Mouse (Mus musculus): ENCODE measurements around the gene Jazf1.

Gene Jazf1

DNA sequence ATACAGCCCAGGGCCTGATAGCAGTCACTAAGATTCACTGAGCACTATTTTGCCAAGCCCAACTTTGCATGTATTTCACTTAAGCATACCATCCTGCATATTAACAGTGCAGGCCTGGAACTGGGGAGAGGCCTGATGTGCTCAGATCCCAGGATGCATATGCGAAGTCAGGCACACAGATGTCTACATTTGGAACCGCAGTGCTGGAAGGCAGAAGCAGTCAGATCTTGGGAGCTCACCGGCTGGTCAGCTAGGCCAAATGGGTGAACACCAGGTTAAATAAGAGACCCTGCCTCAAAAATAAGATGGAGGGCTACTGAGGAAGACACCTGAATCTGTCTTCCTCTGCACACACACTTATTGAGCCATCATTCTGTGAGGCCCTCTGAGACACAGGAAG is 113.6 kb downstream of the Jazf1 start:
- no peak for DNase-seq

DNA sequence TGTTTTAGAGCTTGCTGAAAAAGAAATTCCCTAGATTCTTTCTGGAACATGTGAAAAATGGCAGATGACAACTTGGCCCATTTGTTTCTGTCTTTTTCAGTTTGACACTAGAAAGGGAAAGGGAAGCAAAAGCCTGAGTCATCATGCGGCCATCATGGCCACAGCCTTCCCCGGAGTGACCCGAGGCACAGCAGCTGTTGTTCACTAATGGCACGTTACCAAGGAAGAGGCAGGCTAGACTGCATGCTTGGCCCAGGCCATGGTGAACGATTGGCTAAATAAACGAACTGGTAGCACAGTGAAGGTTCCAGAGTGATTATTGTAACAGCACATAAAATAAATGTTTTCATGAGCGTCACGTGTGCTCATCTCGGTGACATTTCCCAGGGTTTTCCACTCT is 114.0 kb downstream of the Jazf1 start:
- peak; percentile 80 for DNase-seq

DNA sequence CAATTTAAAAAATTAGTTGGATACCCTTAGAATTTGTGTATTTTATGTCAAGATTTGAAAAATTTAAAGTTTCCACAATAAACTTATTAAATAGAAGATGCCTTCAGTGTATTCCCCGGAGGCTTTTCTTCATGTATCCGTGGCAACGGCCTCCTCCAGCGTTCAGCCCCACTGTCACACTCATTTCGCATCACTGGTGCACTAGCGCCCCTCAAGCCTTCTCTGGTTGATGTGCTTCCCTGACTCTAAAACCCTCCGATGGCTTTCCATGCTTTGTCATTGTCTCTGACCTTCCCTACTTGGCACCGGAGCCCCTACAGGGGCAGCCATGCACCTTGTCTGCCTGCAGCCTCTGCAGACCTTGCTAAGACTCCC is 115.9 kb downstream of the Jazf1 start:
- DNase-seq = no peak

DNA sequence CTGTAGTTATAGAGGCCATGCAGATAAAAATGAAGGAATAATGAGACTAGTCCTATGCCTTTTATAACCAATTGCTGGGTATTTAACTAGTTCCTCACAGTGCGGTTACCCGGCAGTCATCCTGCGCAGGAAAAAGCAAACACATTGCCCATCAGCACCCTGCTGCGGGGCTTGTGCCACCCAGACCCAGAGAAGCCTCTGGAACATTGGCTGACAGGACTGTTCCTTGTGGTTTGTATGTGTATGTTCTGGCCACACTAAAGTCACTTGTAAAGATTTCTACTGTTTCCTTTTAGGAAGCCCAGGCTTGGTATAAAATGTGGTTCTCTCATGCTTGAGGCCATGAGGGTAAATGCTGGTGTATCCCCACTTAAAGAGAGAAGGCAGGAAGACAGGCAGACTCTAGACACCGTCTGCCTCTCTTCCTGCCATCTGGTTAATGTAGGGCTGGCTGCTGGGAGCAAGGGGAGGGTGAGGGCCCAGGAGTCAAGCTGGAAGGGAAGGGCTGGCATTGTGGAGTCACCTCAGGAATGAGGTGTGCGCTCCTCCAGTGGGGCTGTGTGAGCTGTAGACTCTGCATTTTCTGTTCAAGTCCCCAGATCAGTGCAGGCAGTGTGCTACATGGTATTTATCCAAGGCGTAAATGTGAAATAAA is 116.4 kb downstream of the Jazf1 start:
- no peak for DNase-seq

DNA sequence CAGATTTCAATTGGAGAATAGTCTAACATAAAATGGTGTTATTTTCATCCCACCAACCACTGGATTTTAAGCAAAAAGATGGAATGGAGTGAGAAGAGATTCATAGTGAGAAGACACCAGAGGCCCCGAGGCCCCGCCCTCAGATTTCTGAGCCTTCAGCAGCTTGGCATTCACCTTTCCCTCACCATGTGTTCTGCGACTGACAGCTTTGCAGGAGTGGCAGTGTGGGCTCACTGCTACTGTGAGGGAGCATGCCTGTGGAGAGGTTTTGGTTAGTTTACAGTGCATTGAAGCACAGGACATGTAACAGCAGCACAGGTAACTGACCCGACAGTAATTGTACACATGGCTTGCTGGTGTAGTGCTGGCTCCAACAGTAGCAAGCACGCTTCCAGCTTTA is 118.1 kb downstream of the Jazf1 start:
- no peak for DNase-seq

DNA sequence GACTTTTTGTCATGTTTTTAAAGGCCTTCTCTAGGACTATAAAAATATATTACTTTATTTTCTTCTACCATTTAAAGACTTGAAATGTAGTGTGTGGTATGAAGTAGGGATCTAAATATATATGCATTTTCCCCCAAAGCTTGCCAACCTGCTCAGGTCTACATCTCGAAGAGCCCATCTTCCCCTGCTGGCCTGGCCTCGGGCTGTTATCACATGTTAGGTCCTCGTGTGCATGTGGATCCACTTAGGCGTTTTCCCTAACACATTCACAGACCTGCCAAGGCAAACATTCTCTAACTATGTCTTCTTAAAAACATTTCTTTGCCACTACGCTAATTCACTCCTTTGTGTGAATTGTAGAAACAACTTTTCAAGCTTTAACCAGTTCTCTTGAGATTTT is 125.9 kb downstream of the Jazf1 start:
- no peak for DNase-seq

DNA sequence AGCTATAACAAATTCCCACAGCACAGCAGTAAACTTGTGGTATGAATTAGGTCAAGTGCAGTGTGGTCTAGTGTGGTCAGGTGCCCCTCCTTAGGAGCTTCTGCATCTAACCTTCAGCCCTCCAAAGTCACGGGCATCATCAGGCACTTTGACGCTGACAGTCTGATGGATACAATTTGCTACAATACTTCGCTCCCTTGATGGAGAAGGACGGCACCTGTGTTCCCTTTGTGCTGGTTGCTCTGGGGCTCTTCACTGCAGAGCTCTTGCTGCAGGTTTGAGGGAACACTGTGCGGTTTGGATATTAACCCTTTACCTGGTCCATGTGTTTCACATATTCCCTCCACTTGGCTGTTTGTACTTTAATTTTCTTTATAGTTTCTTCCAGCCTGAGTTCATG is 126.3 kb downstream of the Jazf1 start:
- no peak for DNase-seq

DNA sequence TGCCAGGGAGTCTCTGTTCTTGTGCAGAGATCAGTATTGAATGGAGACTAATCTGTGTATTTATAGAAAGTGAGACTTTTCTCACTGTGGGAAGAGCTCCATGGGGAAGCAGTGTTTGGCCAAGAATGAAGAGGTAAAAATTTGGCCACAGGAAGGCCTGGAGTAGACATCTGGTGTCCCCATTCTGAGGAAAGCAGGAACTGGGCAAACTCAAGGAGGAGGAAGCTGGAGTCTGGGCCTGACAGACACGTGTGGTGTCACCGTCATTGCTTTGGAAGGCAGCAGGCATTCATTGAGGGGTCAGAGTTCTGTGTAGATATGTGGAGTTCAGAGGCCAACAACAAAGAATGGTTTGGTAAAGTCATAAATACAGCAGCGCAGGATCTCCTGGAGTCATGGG is 130.5 kb downstream of the Jazf1 start:
- no peak for DNase-seq

DNA sequence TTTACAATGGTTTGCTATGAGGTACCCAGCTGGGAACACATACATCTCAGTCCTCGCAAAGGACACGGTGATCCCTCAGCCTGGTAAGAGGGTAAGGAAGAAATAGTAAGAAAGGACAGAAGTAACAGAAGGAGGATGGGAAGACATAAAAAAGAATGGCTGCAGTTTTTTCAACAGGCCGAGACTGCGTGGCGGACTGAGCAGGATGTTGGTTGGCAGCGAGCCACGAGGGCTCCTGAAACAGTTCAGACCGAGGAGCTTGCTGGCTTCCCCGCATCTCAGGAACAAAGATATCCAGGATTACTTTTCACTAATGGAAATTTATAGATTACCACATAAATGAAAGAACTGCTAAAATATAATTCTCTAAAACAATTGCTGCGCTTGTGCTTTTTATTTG is 131.4 kb downstream of the Jazf1 start:
- DNase-seq = peak; percentile 70

DNA sequence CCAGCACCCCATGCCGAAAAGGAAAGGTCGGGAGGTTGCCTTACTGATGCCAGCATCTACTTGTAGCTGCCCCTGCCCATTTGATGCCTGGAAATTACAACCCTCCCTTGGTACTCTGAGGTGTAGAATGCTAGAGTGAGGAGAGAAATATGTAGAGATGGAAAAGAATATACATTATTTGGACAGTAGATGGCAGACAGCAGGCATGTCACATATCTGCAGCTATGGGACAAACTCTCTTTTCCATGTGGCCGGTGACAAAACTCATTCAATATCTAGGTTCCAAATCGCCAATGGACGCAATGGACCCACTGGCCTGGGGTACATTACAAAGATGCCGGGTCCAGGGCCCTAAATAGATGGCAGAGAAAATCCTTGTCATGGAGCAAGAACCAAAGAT is 134.4 kb downstream of the Jazf1 start:
- DNase-seq = no peak

DNA sequence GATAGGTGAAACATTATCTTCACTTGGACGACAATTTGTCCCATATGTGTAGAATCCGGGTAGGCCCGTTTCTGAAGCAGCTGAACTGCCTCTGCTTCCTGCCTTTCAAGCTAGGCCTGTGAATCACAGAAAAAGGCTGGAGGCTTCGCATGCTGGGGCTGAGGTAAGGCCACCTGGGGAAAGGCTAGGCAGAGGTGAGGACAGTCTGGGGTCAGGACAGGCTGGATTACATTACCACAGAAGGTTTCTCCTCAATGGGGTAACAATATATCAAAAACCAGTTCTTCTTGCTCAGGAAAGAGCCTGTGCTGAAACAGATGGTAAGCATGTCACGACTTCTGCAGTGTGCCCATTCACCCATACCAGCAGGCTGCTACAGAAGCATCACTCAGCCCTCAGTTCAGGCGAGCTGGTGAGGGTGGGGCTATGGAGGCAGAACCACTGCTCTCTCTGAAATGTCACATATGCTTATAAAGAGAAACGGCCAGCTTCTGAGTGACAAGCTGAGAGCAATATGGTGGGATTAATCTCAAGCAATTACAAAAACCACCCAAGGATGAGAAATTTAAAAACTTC is 135.7 kb downstream of the Jazf1 start:
- no peak for DNase-seq

DNA sequence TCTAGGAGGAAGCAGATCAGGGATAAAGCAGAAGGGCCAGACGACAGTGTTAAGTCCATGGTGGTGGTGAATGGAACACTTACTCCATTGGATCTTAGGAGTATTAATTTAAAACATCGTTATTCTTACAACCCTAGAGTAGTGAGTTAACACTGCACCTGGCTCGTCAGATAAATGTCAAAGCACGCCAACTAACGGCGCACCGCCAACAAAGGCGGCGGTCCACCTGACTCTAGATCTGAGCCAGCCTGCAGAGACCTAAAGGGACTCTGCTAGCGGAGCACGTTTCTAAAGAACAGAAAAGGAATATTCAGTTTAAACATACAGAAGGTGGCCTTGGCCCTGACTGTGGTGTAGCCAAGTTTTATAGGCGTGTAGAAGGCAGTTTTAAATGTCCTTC is 139.1 kb downstream of the Jazf1 start:
- no peak for DNase-seq

DNA sequence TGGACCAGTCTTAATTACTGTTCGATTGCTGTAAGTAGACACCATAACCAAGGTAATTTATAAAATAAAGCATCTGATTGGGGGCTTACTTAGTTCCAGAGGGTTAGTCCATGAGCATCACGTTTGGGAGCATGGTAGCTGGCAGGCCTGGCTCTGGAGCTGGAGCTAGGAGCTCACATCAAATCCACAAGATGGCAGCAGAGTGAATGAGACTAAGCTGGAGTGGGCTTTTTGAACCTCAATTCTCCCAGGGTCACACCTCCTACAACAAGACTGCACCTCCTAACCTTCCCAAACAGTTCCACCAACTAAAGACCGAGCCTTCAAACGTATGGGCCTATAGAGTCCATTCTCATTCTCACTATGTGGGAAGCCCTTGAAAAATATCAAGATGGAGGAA is 141.5 kb downstream of the Jazf1 start:
- peak; percentile 29 for DNase-seq

DNA sequence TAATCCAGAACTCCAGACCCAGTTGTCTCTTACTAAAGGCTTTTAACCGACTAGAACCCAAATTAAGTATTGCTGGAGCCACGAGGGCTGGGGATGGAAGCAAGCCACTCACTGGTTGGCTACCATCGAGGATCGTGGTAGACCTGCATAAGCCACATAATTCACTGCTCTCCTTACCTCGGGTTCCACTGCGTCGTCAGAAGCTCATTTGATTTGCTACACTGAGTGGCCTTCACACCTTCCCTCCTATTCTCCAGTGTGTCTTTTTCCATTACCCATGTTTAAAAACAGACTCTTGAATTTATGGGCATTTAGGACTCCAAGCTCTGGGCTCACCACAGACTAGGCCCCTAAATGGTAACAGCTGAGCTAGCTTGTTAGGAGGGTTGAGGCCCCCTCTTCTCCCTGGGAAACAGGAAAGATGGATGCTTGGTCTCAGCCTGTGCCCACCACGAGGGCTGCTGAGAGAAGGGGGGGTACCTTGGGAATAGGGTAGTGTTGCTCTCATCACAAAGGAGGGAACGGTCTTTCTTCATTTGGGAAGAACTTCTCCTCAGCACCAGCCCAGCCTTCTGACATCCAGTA is 142.9 kb downstream of the Jazf1 start:
- no peak for DNase-seq

DNA sequence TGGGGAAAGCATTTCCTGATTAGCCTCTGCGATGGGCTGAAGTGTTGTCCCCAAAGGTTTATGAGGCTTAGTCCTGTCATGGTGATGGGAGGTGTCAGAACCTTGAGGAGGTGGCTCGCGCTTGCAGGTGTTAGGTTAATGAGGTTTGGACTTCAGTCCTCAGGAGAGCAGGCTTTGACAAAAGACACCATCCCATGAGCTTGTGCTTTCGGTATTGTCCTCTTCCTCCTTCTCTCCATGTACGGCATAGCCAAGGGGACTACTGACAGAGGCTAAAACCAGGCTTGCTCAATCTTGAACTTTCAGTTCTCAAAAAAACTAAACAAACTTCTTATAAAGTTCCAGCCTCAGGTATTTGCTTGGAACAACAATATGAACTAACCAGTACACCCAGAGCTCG is 147.2 kb downstream of the Jazf1 start:
- no peak for DNase-seq

DNA sequence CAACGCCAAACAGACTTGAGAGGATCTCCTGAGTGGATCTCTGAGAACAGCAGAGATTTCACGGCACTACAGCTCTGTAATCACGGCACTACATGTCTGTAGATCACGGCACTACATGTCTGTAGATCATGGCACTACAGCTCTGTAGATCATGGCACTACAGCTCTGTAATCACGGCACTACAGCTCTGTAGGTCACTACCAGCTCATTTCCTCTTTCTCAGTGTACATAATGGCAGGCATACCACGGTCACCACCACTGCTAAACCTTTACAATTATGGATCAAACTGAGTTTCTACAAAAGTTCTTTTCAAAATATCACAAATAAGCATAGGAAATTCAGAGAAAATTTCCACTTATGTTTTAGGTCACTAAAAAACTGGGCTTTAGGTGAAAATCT is 147.7 kb downstream of the Jazf1 start:
- DNase-seq = no peak

DNA sequence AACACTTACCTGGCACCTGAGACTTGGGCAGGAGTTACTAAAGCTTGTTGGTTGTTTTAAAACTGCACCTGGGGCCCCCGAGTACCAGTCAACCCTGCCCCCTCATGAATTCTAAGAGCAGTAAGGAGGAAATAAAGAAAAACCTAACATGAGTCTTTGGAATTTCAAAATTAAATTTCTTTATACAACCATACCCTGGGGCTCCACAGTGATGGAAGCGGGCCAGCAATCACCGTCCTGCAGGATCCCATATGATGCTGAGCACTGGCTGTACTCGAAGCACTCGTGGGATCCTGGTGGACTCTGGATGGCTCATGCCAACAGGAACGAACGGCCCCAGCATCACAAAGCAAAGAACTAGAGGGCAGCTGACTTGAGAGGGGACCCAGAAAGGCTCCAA is 149.0 kb downstream of the Jazf1 start:
- no peak for DNase-seq

DNA sequence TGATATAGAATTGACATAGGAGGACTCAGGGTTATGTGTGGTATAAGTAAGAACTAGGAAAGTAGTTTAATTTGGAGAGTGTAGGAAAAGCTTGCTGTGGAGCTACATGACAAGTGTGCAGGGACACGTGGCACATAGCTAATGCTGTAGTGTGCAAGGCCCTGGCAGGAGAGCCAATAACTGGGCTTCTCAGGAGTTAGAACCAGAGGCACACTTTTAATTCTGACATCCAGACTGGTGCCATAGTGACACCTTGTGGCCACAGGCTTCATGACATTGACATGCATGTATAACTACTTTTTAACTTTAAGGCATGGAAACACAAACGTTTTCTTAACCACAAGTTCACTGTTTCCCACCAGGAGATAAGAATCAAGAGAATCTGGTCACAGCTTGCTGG is 149.5 kb downstream of the Jazf1 start:
- peak; percentile 81 for DNase-seq

DNA sequence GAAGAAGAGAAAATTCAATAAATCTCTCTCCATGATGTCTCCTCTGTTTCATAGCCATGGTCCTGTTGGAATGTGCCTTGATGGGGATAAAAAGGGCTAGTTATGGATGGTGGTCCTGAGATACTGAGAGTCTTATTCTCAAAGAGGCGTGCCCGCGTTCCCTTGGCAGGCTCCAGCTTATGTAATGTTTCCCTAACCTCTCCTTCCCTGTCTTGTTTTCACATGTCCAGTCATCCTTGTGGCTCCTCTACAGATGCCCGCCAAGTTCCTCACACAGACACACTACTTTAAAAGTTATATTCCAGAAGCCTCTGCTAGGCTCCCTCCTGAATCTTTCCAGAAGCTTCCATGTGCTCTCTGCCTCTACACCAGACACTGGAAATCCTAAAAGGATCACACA is 151.0 kb downstream of the Jazf1 start:
- no peak for DNase-seq

DNA sequence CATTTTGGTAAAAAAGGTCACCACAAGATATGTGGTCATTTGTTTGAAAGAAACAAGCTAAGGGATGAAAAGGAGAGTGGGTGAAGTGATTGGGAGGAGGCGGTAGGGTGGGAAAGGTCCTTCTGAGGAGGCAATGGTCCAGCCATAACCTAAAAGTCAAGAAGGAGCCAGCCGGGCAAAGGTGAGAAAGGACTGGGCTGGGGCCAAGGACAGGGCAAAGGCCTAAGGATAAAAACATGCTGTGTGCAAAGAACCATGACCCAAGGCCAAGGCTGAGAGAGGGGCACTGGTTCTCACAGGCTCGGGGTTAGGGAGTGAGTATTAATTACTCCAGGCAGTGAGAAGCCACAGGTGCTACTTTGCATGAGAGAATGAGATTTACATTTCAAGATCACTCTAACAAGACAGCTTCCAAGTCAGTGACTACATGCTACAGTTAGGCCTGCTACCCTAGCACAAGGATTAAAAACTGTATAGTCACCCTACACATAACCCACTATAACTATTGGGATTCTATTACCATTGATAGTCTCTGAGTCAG is 151.5 kb downstream of the Jazf1 start:
- DNase-seq = no peak

DNA sequence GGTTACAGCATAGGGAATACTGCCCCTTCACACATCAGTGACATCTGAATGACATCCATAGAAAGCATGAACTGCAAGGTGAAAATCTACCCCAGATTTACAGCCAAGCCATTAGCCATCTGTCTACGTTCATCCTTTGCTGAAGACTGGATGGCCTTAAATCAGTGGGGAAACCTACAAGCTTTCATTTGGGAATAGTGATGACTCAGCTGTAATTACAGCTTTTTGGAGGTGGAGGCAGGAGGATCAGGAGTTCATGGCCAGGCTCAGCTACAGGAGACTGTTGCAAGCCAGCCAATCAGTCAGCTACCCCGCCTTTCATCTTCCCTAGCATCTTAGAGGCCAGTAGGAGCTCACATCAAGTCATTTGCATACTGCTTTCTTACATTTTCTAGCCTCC is 153.5 kb downstream of the Jazf1 start:
- no peak for DNase-seq

DNA sequence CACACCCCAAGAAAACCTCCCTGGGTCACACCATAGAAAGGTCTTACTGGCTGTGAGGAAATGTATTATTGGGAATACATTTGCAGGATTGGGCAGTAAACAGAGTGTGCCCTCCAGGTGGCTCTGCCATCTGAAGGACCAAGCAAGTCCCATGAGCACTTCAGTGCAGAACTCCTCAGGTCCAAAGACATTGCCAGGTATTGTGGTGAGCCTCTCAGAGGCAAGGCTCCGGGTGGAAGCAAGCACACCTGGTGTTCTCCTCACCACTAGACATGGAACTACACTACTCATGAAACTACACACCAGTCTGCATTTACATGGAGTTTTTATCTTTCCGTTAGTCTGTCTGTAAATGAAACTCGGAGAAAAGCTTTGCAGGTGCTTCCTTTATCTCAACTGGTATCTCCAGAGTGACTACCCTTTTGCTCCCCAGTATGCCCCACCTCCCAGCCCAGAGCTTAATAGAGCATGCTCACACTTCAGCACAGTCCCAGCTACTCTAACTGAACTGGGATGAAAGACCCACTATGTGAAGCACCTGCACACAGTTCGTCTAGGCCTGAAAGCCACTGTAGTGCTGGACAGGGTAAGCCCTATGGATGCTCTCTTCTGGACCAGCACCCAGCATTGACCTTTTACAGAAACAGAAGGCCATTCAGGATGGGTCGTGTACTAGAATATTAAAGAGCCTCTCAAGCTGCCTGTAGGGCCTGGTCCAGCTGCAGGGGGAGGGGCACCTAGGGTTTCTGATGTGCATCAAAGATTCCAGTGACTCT is 156.1 kb downstream of the Jazf1 start:
- DNase-seq = no peak

DNA sequence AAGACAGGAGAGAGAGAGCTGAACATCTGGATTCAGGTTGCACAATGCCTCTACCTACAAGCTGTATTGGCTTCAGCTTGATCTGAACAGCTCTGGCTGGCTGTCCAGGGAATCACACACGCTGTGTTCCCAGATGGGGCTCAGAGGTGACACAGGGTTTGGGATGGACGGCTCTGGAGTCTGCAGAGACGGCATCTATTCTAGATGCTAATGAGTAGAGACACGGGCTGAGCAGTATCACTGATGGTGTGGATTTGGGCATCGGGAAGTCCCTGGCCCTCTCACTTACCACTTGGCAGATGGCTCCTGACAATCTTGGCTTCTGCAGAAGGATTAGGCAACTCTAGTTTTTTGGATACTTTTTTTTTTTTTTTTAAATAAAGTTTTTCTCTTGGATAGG is 161.6 kb downstream of the Jazf1 start:
- DNase-seq = no peak

DNA sequence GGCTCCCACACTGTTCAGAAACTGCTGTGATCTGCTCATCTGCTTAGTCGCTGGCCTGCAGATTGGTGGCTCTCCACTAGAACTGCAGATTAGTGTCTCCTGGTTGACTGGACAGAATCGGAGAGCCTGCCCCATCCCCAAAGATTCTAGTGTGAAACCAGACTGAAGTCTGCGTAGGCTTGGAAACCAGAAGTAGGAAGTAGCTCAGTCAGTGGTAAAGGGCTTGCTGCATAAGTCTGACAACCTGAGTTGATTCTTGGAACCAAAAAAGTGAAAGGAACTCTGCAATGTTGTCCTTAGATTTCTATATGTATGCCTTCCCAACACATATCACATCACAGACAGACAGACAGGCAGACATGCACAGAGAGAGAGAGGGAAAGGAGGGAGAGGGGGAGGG is 163.3 kb downstream of the Jazf1 start:
- DNase-seq = no peak

Data from lung, postnatal 10 days (tissue).